Mouse (Mus musculus) heart, embryonic 11.5 days (tissue): ENCODE measurements around the gene Gm2a. TPM values are rescaled to one million over a fixed set of nuclear protein-coding genes. Genes with fewer than 3 reads are reported as not detected.
"Not testable (repeated sequence)": the region's sequence is repeated elsewhere in the genome, so short reads cannot be mapped to it uniquely, and the experiment has no call there.

Source experiments
- ATAC-seq: fragments of 200-750 bp; cut with Nextera tagmentation; replicated peaks from 2 replicates; pipeline ENCODE4 v1.8.0; 2017; ENCODE audit warnings: moderate library complexity; ENCODE audit not compliant: insufficient number of reproducible peaks, low FRiP score, low TSS enrichment
- H3K27ac ChIP-seq: fragments of 300-500 bp; sonication (generic); 2 replicates; pipeline ENCODE4 v1.5.1; 2014; ENCODE audit warnings: mild to moderate bottlenecking, low read depth, low read length
- H3K27me3 ChIP-seq: fragments of 300-500 bp; sonication (generic); 2 replicates; pipeline ENCODE4 v1.6.1; 2014; ENCODE audit warnings: mild to moderate bottlenecking, low read length, mixed read lengths; ENCODE audit not compliant: control insufficient read depth, insufficient read depth
- H3K36me3 ChIP-seq: fragments of 300-500 bp; sonication (generic); 2 replicates; pipeline ENCODE4 v1.6.1; 2014; ENCODE audit warnings: mild to moderate bottlenecking, low read length, moderate library complexity, mixed read lengths; ENCODE audit not compliant: control insufficient read depth, insufficient read depth
- H3K4me1 ChIP-seq: fragments of 300-500 bp; sonication (generic); 2 replicates; pipeline ENCODE4 v1.6.1; 2014; ENCODE audit warnings: low read length; ENCODE audit not compliant: control insufficient read depth, insufficient read depth
- H3K4me2 ChIP-seq: fragments of 300-500 bp; sonication (generic); 2 replicates; pipeline ENCODE4 v1.6.1; 2014; ENCODE audit warnings: mild to moderate bottlenecking, moderate library complexity
- H3K4me3 ChIP-seq: fragments of 300-500 bp; sonication (generic); 2 replicates; pipeline ENCODE4 v1.5.1; 2014; ENCODE audit warnings: low read depth, low read length
- H3K9ac ChIP-seq: fragments of 300-500 bp; sonication (generic); 2 replicates; pipeline ENCODE4 v1.6.1; 2014; ENCODE audit warnings: mild to moderate bottlenecking, low read depth, low read length, moderate library complexity
- H3K9me3 ChIP-seq: fragments of 300-500 bp; sonication (generic); replicated peaks from 2 replicates; pipeline ENCODE4 v1.6.1; 2016; ENCODE audit warnings: low read length; ENCODE audit not compliant: control insufficient read depth
- WGBS: fragments of 180-500 bp; shearing (Covaris S2); extraction: QIAGEN DNeasy Blood & Tissue Kit; methylation state at CpG from one replicate; pipeline ENCODE4 v1.1.7; 2014; ENCODE audit not compliant: insufficient replicate concordance; 5-methylcytosine and 5-hydroxymethylcytosine counted together
- polyA plus RNA-seq: library from polyadenylated mRNA; unstranded; fragments of >200 nt; fragmentation: Nextera tagmentation; extraction: Ambion mirVana; gene quantifications from 2 replicates; pipeline ENCODE4 v1.2.1, GENCODE M21; 2014

Gm2a gene
- polyA plus RNA-seq, 1 experiment from 2014 or later, result 50.0 TPM

- Histone ChIP-seq H3K4me3 (no peak overlapping the region), H3K4me1 (peaks cover 3% of the 10 kb centered on the region; the same call in 1 of the 2 replicates), H3K9ac (no peak overlapping the region), H3K27ac (peak overlapping the region; percentile 73), H3K4me2 (peak overlapping the region; percentile 15; the same call in 1 of the 2 replicates), H3K36me3 (no peaks in the 10 kb centered on the region), H3K27me3 (no peaks in the 10 kb centered on the region), H3K9me3 (no peaks in the 10 kb centered on the region)
- WGBS, result 35% methylated on average over 7 of the region's 7 CpGs
- peak; percentile 71 for ATAC-seq
Observed at GRCm38 (mm10) chr11:55113209-55113860, 15.4 kb downstream of the Gm2a start.

GRCm38 (mm10) chr11:55113861-55114250, 15.9 kb downstream of the Gm2a start:
- not testable (repeated sequence) for H3K27me3 ChIP-seq, H3K4me3 ChIP-seq, H3K9me3 ChIP-seq, H3K4me1 ChIP-seq, H3K9ac ChIP-seq, H3K36me3 ChIP-seq
- peak; percentile 32; the same call in 1 of the 2 replicates for ATAC-seq
- H3K27ac ChIP-seq, result peak overlapping the region; percentile 73
- 20% methylated on average over 4 of the region's 4 CpGs for WGBS
- H3K4me2 ChIP-seq, result peak overlapping the region; percentile 15; the same call in 1 of the 2 replicates

GRCm38 (mm10) chr11:55114291-55114690, 16.4 kb downstream of the Gm2a start:
- H3K9ac ChIP-seq, result no peak overlapping the region
- H3K27me3 ChIP-seq, result no peaks in the 10 kb centered on the region
- H3K4me2 ChIP-seq, result no peak overlapping the region
- ATAC-seq, result no peak
- no peak overlapping the region for H3K4me3 ChIP-seq
- no peaks in the 10 kb centered on the region for H3K36me3 ChIP-seq
- H3K27ac ChIP-seq, result 0 out of 2 replicates have a peak overlapping the region, but pooled peaks have one; percentile 50
- H3K4me1 ChIP-seq, result peaks cover 3% of the 10 kb centered on the region; the same call in 1 of the 2 replicates
- H3K9me3 ChIP-seq, result no peaks in the 10 kb centered on the region; the same call in 1 of the 2 replicates
- WGBS, result 48% methylated on average over 2 of the region's 2 CpGs

- Histone ChIP-seq H3K27ac (no peak overlapping the region), H3K4me2 (no peak overlapping the region), H3K4me3 (no peak overlapping the region), H3K9ac (no peak overlapping the region), H3K27me3 (no peaks in the 10 kb centered on the region), H3K36me3 (no peaks in the 10 kb centered on the region), H3K4me1 (no peaks in the 10 kb centered on the region), H3K9me3 (peaks cover 2% of the 10 kb centered on the region; the same call in 1 of the 2 replicates)
- 79% methylated on average over 3 of the region's 3 CpGs for WGBS
- no peak for ATAC-seq
Observed at GRCm38 (mm10) chr11:55116004-55116403, 18.1 kb downstream of the Gm2a start.

DNA sequence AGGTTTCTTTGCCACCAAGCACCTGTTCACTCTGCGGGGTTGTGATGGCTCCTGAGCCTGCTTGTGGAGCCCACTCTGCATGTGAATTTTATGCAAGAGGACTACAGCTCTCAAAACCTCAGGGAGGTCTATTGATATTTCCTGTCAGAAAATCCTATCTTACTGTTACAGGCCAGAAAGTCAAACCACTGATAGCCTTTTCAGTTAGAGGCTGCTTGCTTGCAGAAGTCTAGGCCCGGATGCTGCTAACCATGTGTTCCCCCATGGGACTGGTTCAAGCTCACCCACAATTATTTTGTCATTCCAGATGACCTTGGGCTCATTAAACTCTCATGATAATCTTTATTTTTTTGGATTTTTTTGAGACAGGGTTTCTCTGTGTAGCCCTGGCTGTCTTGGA, 19.1 kb downstream of the Gm2a start:
- WGBS, result 79% methylated on average over 2 of the region's 2 CpGs

DNA sequence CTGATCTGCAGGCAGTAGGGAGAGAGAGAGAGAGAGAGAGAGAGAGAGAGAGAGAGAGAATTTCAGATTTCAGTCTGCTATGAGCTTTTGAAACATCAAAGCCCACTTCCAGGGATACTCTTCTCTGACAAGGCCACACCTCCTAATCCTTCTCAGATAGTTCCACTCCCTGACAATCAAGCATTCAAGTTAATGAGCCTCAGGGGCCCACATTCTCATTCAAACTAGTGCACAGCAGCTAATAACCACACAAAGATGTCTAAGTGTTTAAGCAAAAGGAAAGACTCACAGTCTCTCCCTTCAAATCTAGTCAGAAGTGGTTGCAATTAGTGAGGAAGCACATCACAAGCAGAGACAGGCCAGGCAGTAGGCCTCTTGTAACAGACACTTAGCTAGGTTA, 22.4 kb downstream of the Gm2a start:
- no peak for ATAC-seq
- Histone ChIP-seq H3K27me3 (no peaks in the 10 kb centered on the region), H3K9ac (no peak overlapping the region), H3K4me2 (no peak overlapping the region), H3K4me3 (no peak overlapping the region), H3K9me3 (peaks cover 2% of the 10 kb centered on the region; the same call in 1 of the 2 replicates), H3K4me1 (no peaks in the 10 kb centered on the region), H3K27ac (no peak overlapping the region), H3K36me3 (no peaks in the 10 kb centered on the region)

More for the DNA sequence above, 19.1 kb downstream of the Gm2a start:
- no peaks in the 10 kb centered on the region for H3K27me3 ChIP-seq
- no peak overlapping the region for H3K9ac ChIP-seq
- H3K4me1 ChIP-seq, result no peaks in the 10 kb centered on the region
- H3K27ac ChIP-seq, result no peak overlapping the region
- no peak for ATAC-seq
- H3K4me3 ChIP-seq, result no peak overlapping the region
- H3K9me3 ChIP-seq, result peaks cover 2% of the 10 kb centered on the region; the same call in 1 of the 2 replicates
- H3K36me3 ChIP-seq, result no peaks in the 10 kb centered on the region
- no peak overlapping the region for H3K4me2 ChIP-seq

GRCm38 (mm10) chr11:55120821-55121271, 22.9 kb downstream of the Gm2a start:
- Histone ChIP-seq H3K9me3 (peaks cover 2% of the 10 kb centered on the region; the same call in 1 of the 2 replicates), H3K36me3 (no peaks in the 10 kb centered on the region), H3K9ac (no peak overlapping the region), H3K27ac (peak overlapping the region; percentile 12; the same call in 1 of the 2 replicates), H3K4me2 (no peak overlapping the region), H3K4me1 (no peaks in the 10 kb centered on the region), H3K27me3 (no peaks in the 10 kb centered on the region), H3K4me3 (no peak overlapping the region)
- 82% methylated on average over 8 of the region's 8 CpGs for WGBS
- ATAC-seq, result no peak

GRCm38 (mm10) chr11:55121430-55121829, 23.5 kb downstream of the Gm2a start:
- no peak overlapping the region for H3K9ac ChIP-seq
- peaks cover 2% of the 10 kb centered on the region; the same call in 1 of the 2 replicates for H3K9me3 ChIP-seq
- ATAC-seq, result no peak
- no peaks in the 10 kb centered on the region for H3K4me1 ChIP-seq
- no peak overlapping the region for H3K4me3 ChIP-seq
- no peaks in the 10 kb centered on the region for H3K36me3 ChIP-seq
- H3K27ac ChIP-seq, result no peak overlapping the region
- H3K27me3 ChIP-seq, result no peaks in the 10 kb centered on the region
- no peak overlapping the region for H3K4me2 ChIP-seq
- 77% methylated on average over 1 of the region's 1 CpGs for WGBS

DNA sequence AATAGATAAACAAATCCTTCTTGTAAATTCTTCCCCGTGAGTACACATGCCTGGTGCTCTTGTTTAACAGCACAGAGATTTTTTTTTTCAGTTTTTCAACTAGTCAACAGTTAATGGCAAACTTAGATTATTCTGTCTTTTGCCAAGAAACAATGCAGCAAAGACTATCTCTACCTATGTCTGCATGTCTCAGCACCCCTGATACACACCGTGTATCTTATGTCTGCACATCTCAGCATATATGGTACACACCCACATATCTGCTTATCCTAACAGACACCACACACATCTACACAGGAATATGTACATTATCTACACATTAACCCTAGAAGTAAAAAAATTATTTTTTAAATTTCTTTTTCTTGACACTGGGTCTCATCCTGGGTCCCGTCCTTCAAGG, 28.7 kb downstream of the Gm2a start:
- no peak overlapping the region for H3K27ac ChIP-seq
- no peaks in the 10 kb centered on the region for H3K36me3 ChIP-seq
- H3K4me3 ChIP-seq, result no peak overlapping the region
- H3K27me3 ChIP-seq, result no peaks in the 10 kb centered on the region
- H3K4me2 ChIP-seq, result no peak overlapping the region
- no peaks in the 10 kb centered on the region for H3K4me1 ChIP-seq
- H3K9me3 ChIP-seq, result no peaks in the 10 kb centered on the region
- no peak for ATAC-seq
- WGBS, result 69% methylated on average over 3 of the region's 3 CpGs
- H3K9ac ChIP-seq, result no peak overlapping the region
